Mouse (Mus musculus): ENCODE measurements at regions not wholly inside any gene's neighbourhood (a gene's known extent, or its start where the extent isn't known, plus 50 kb on each side); places are given as distances from the start of the nearest gene placed in this dataset.

- Histone ChIP-seq H3K4me3 (ENCODE audit: low read depth, low read length) (no peak overlapping the region), H3K4me2 (ENCODE audit: low read length) (no peak overlapping the region), H3K36me3 (ENCODE audit: control insufficient read depth, insufficient read depth, low read length) (no peaks in the 10 kb centered on the region), H3K27me3 (replicated peaks; ENCODE audit: control insufficient read depth, insufficient read depth, low read length) (no peaks in the 10 kb centered on the region), H3K9me3 (ENCODE audit: control insufficient read depth, low read length) (no peaks in the 10 kb centered on the region), H3K4me1 (replicated peaks; ENCODE audit: control insufficient read depth, insufficient read depth, low read length) (no peaks in the 10 kb centered on the region; the same call in 1 of the 2 replicates), H3K27ac (ENCODE audit: low read depth) (no peak overlapping the region), H3K9ac (ENCODE audit: low read length) (no peak overlapping the region)
- DNase-seq (ENCODE audit: low spot score) (no peak), ATAC-seq (replicated peaks; ENCODE audit: low FRiP score, low TSS enrichment, low read depth) (no peak)
- WGBS, result 82% methylated on average over 6 of the region's 6 CpGs
Measured at GRCm38 (mm10) chr17:4296521-4297155, 600.6 kb upstream of the Nox3 start.

- Histone ChIP-seq H3K36me3 (ENCODE audit: control insufficient read depth, insufficient read depth, low read length) (no peaks in the 10 kb centered on the region), H3K4me2 (ENCODE audit: low read length) (no peak overlapping the region), H3K9ac (ENCODE audit: low read length) (no peak overlapping the region), H3K27me3 (replicated peaks; ENCODE audit: control insufficient read depth, insufficient read depth, low read length) (no peaks in the 10 kb centered on the region), H3K4me3 (ENCODE audit: low read depth, low read length) (no peak overlapping the region), H3K9me3 (ENCODE audit: control insufficient read depth, low read length) (no peaks in the 10 kb centered on the region), H3K4me1 (replicated peaks; ENCODE audit: control insufficient read depth, insufficient read depth, low read length) (no peaks in the 10 kb centered on the region; the same call in 1 of the 2 replicates), H3K27ac (ENCODE audit: low read depth) (no peak overlapping the region)
- WGBS, result 67% methylated on average over 1 of the region's 1 CpGs
- ATAC-seq (replicated peaks; ENCODE audit: low FRiP score, low TSS enrichment, low read depth), result no peak
- no peak for DNase-seq (ENCODE audit: low spot score)
Measured at GRCm38 (mm10) chr17:4297156-4297535, 601.1 kb upstream of the Nox3 start.

- no peak overlapping the region for H3K4me3 ChIP-seq (ENCODE audit: low read depth, low read length)
- no peaks in the 10 kb centered on the region for H3K27me3 ChIP-seq (replicated peaks; ENCODE audit: control insufficient read depth, insufficient read depth, low read length)
- H3K4me1 ChIP-seq (replicated peaks; ENCODE audit: control insufficient read depth, insufficient read depth, low read length), result no peaks in the 10 kb centered on the region; the same call in 1 of the 2 replicates
- 52% methylated on average over 12 of the region's 12 CpGs for WGBS
- no peak overlapping the region for H3K27ac ChIP-seq (ENCODE audit: low read depth)
- ATAC-seq (replicated peaks; ENCODE audit: low FRiP score, low TSS enrichment, low read depth) (no peak), DNase-seq (ENCODE audit: low spot score) (no peak)
- H3K36me3 ChIP-seq (ENCODE audit: control insufficient read depth, insufficient read depth, low read length), result no peaks in the 10 kb centered on the region
- H3K4me2 ChIP-seq (ENCODE audit: low read length), result no peak overlapping the region
- no peak overlapping the region for H3K9ac ChIP-seq (ENCODE audit: low read length)
- H3K9me3 ChIP-seq (ENCODE audit: control insufficient read depth, low read length), result no peaks in the 10 kb centered on the region
Measured at GRCm38 (mm10) chr17:4301142-4301853, 605.2 kb upstream of the Nox3 start.

- 67% methylated on average over 4 of the region's 4 CpGs for WGBS
- Histone ChIP-seq H3K27me3 (replicated peaks; ENCODE audit: control insufficient read depth, insufficient read depth, low read length) (no peaks in the 10 kb centered on the region), H3K27ac (ENCODE audit: low read depth) (no peak overlapping the region), H3K36me3 (ENCODE audit: control insufficient read depth, insufficient read depth, low read length) (no peaks in the 10 kb centered on the region), H3K4me1 (replicated peaks; ENCODE audit: control insufficient read depth, insufficient read depth, low read length) (no peaks in the 10 kb centered on the region), H3K4me2 (ENCODE audit: low read length) (no peak overlapping the region), H3K9me3 (ENCODE audit: control insufficient read depth, low read length) (no peaks in the 10 kb centered on the region), H3K4me3 (ENCODE audit: low read depth, low read length) (no peak overlapping the region), H3K9ac (ENCODE audit: low read length) (no peak overlapping the region)
- ATAC-seq (replicated peaks; ENCODE audit: low FRiP score, low TSS enrichment, low read depth) (no peak), DNase-seq (ENCODE audit: low spot score) (no peak)
Measured at GRCm38 (mm10) chr17:4311785-4312379, 615.8 kb upstream of the Nox3 start.

- no peak overlapping the region for H3K4me2 ChIP-seq (ENCODE audit: low read length)
- DNase-seq (ENCODE audit: low spot score), result no peak
- WGBS, result 58% methylated on average over 4 of the region's 4 CpGs
- no peak overlapping the region for H3K9ac ChIP-seq (ENCODE audit: low read length)
- H3K36me3 ChIP-seq (ENCODE audit: control insufficient read depth, insufficient read depth, low read length), result no peaks in the 10 kb centered on the region
- H3K27ac ChIP-seq (ENCODE audit: low read depth), result no peak overlapping the region
- H3K4me3 ChIP-seq (ENCODE audit: low read depth, low read length), result no peak overlapping the region
- no peaks in the 10 kb centered on the region for H3K9me3 ChIP-seq (ENCODE audit: control insufficient read depth, low read length)
- no peaks in the 10 kb centered on the region for H3K27me3 ChIP-seq (replicated peaks; ENCODE audit: control insufficient read depth, insufficient read depth, low read length)
- no peaks in the 10 kb centered on the region for H3K4me1 ChIP-seq (replicated peaks; ENCODE audit: control insufficient read depth, insufficient read depth, low read length)
- ATAC-seq (replicated peaks; ENCODE audit: low FRiP score, low TSS enrichment, low read depth), result no peak
Measured at GRCm38 (mm10) chr17:4319141-4319540, 623.1 kb upstream of the Nox3 start.

GRCm38 (mm10) chr17:4328810-4329209 is 632.7 kb upstream of the Nox3 start:
- Histone ChIP-seq H3K36me3 (ENCODE audit: control insufficient read depth, insufficient read depth, low read length) (no peaks in the 10 kb centered on the region), H3K4me1 (replicated peaks; ENCODE audit: control insufficient read depth, insufficient read depth, low read length) (no peaks in the 10 kb centered on the region), H3K27me3 (replicated peaks; ENCODE audit: control insufficient read depth, insufficient read depth, low read length) (no peaks in the 10 kb centered on the region), H3K9ac (ENCODE audit: low read length) (no peak overlapping the region), H3K27ac (ENCODE audit: low read depth) (no peak overlapping the region), H3K4me2 (ENCODE audit: low read length) (no peak overlapping the region), H3K9me3 (ENCODE audit: control insufficient read depth, low read length) (no peaks in the 10 kb centered on the region), H3K4me3 (ENCODE audit: low read depth, low read length) (no peak overlapping the region)
- DNase-seq (ENCODE audit: low spot score), result no peak
- 82% methylated on average over 1 of the region's 1 CpGs for WGBS
- no peak for ATAC-seq (replicated peaks; ENCODE audit: low FRiP score, low TSS enrichment, low read depth)

GRCm38 (mm10) chr17:4331650-4332049 is 635.6 kb upstream of the Nox3 start:
- Histone ChIP-seq H3K9ac (ENCODE audit: low read length) (no peak overlapping the region), H3K36me3 (ENCODE audit: control insufficient read depth, insufficient read depth, low read length) (no peaks in the 10 kb centered on the region), H3K9me3 (ENCODE audit: control insufficient read depth, low read length) (no peaks in the 10 kb centered on the region), H3K27me3 (replicated peaks; ENCODE audit: control insufficient read depth, insufficient read depth, low read length) (no peaks in the 10 kb centered on the region), H3K4me2 (ENCODE audit: low read length) (no peak overlapping the region), H3K4me1 (replicated peaks; ENCODE audit: control insufficient read depth, insufficient read depth, low read length) (no peaks in the 10 kb centered on the region), H3K27ac (ENCODE audit: low read depth) (no peak overlapping the region), H3K4me3 (ENCODE audit: low read depth, low read length) (no peak overlapping the region)
- ATAC-seq (replicated peaks; ENCODE audit: low FRiP score, low TSS enrichment, low read depth), result no peak
- DNase-seq (ENCODE audit: low spot score), result no peak
- WGBS, result 69% methylated on average over 9 of the region's 9 CpGs

- H3K27ac ChIP-seq (ENCODE audit: low read depth), result no peak overlapping the region
- no peak overlapping the region for H3K4me3 ChIP-seq (ENCODE audit: low read depth, low read length)
- H3K36me3 ChIP-seq (ENCODE audit: control insufficient read depth, insufficient read depth, low read length), result no peaks in the 10 kb centered on the region
- no peaks in the 10 kb centered on the region for H3K4me1 ChIP-seq (replicated peaks; ENCODE audit: control insufficient read depth, insufficient read depth, low read length)
- no peaks in the 10 kb centered on the region for H3K9me3 ChIP-seq (ENCODE audit: control insufficient read depth, low read length)
- 91% methylated on average over 4 of the region's 4 CpGs for WGBS
- ATAC-seq (replicated peaks; ENCODE audit: low FRiP score, low TSS enrichment, low read depth) (no peak), DNase-seq (ENCODE audit: low spot score) (no peak)
- H3K9ac ChIP-seq (ENCODE audit: low read length), result no peak overlapping the region
- no peaks in the 10 kb centered on the region for H3K27me3 ChIP-seq (replicated peaks; ENCODE audit: control insufficient read depth, insufficient read depth, low read length)
- no peak overlapping the region for H3K4me2 ChIP-seq (ENCODE audit: low read length)
Measured at GRCm38 (mm10) chr17:4333091-4333490, 637.0 kb upstream of the Nox3 start.

Data from intestine, embryonic 14.5 days (tissue).